Mouse (Mus musculus) NIH3T3 (cell line): ENCODE measurements at regions not wholly inside any gene's neighbourhood (a gene's known extent, or its start where the extent isn't known, plus 50 kb on each side); places are given as distances from the start of the nearest gene placed in this dataset.

Experiments
- DNase-seq: peaks from one replicate; pipeline ENCODE4 v3.0.0-alpha.2; 2012; ENCODE audit warnings: low read depth

GRCm38 (mm10) chr1:51644399-51644798 lies 166.2 kb upstream of the Nabp1 start:
- DNase-seq, result peak; percentile 84

GRCm38 (mm10) chr1:51643640-51644039 lies 165.4 kb upstream of the Nabp1 start:
- peak; percentile 30 for DNase-seq

GRCm38 (mm10) chr1:51638519-51639302 lies 160.5 kb upstream of the Nabp1 start:
- peak; percentile 9 for DNase-seq

- DNase-seq, result no peak
Observed at GRCm38 (mm10) chr1:51635881-51636515, 157.8 kb upstream of the Nabp1 start.

GRCm38 (mm10) chr1:51633795-51634194 lies 155.6 kb upstream of the Nabp1 start:
- DNase-seq, result no peak

- no peak for DNase-seq
Observed at GRCm38 (mm10) chr1:51632851-51633250, 154.6 kb upstream of the Nabp1 start.

- no peak for DNase-seq
Observed at GRCm38 (mm10) chr1:51629848-51630247, 151.6 kb upstream of the Nabp1 start.

- no peak for DNase-seq
Observed at GRCm38 (mm10) chr1:51628137-51628793, 150.0 kb upstream of the Nabp1 start.

- no peak for DNase-seq
Observed at GRCm38 (mm10) chr1:51626303-51626702, 148.1 kb upstream of the Nabp1 start.

- no peak for DNase-seq
Observed at GRCm38 (mm10) chr1:51625079-51625478, 146.9 kb upstream of the Nabp1 start.

- DNase-seq, result no peak
Observed at GRCm38 (mm10) chr1:51624551-51624950, 146.3 kb upstream of the Nabp1 start.

GRCm38 (mm10) chr1:51622986-51623385 lies 144.8 kb upstream of the Nabp1 start:
- DNase-seq, result no peak

GRCm38 (mm10) chr1:51622181-51622862 lies 144.1 kb upstream of the Nabp1 start:
- no peak for DNase-seq

- DNase-seq, result no peak
Observed at GRCm38 (mm10) chr1:51621062-51621461, 142.8 kb upstream of the Nabp1 start.

- no peak for DNase-seq
Observed at GRCm38 (mm10) chr1:51617502-51618251, 139.5 kb upstream of the Nabp1 start.

- DNase-seq, result no peak
Observed at GRCm38 (mm10) chr1:51616091-51616490, 137.9 kb upstream of the Nabp1 start.

- DNase-seq, result peak; percentile 76
Observed at GRCm38 (mm10) chr1:51615523-51615922, 137.3 kb upstream of the Nabp1 start.

GRCm38 (mm10) chr1:51614700-51615099 lies 136.5 kb upstream of the Nabp1 start:
- DNase-seq, result no peak

- DNase-seq, result peak; percentile 35
Observed at GRCm38 (mm10) chr1:51609295-51609694, 131.1 kb upstream of the Nabp1 start.

- no peak for DNase-seq
Observed at GRCm38 (mm10) chr1:51607437-51607855, 129.2 kb upstream of the Nabp1 start.

- DNase-seq, result no peak
Observed at GRCm38 (mm10) chr1:51602071-51602470, 123.8 kb upstream of the Nabp1 start.

GRCm38 (mm10) chr1:51600425-51600824 lies 122.2 kb upstream of the Nabp1 start:
- DNase-seq, result peak; percentile 60
